Mouse (Mus musculus): ENCODE results near the gene Rnf40. TPM values are rescaled to one million over a fixed set of nuclear protein-coding genes. Genes with fewer than 3 reads are reported as not detected.
A peak's percentile ranks its signal among the peaks of the same experiment; 100 is the strongest.

Gene Rnf40
- 52.4 and 54.8 TPM in 2 replicates for total RNA-seq (2017)

DNA sequence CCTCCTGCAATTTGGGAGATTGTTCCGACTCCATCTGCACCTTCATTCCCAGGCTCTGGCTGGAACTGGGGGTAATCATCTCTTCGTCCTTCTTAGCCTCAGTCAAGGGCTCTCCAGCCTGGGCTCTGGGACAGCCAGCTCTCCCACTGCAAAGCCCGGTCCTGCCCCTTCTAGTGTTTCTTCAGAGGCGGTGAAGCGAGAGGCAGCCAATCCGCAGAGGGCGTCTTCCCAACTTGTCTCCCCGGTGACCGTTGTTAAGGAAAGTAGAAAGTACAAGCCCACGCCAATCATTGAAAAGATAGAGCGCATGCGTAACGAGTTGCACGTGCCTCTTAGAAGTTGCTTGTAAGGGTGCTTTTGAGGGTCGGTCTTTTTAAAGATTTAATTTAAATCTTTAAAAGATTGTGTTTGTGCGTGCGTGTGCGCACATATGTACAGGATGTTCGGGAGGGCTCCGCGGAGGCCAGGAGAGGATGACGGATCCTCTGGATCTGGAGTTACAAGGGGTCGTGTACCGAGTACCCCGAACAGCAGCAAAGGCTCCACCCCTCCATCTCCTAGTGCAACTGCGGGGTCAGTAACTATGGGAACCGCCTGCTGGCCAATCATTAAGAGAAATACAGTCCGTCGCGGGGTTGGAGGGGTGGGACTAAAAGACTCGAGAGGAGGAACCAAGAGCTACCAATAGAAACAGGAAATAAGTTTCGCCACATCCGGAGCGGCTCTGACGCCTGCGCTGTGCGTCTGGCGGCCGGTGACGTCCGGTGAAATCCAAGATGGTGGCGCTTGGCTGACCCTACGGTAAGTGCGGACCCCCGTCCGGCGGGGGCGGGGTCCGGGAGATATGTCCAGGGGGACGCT, at the start of gene Rnf40, which contains the start of gene Ccdc189:
Gene Rnf40 (plus strand): TSS at position 757 of the 861 bp plus-strand sequence.
Gene Ccdc189 (minus strand): TSS at position 585 of the 861 bp plus-strand sequence.
- peak; percentile 93 to 94 for ATAC-seq (replicated peaks in 1 of 2; ENCODE audit: insufficient read depth in 1 of 2, low FRiP score in 2 of 2, low TSS enrichment in 1 of 2, low read depth in 1 of 2, poor library complexity in 2 of 2, severe bottlenecking in 2 of 2)

GRCm38 (mm10) chr7:127541671-127542070, 46.9 kb upstream of the Rnf40 start:
- no peak for ATAC-seq (replicated peaks in 1 of 2; ENCODE audit: insufficient read depth in 1 of 2, low FRiP score in 2 of 2, low TSS enrichment in 1 of 2, low read depth in 1 of 2, poor library complexity in 2 of 2, severe bottlenecking in 2 of 2)

- no peak for ATAC-seq (replicated peaks in 1 of 2; ENCODE audit: insufficient read depth in 1 of 2, low FRiP score in 2 of 2, low TSS enrichment in 1 of 2, low read depth in 1 of 2, poor library complexity in 2 of 2, severe bottlenecking in 2 of 2)
Measured at GRCm38 (mm10) chr7:127549116-127549835, 39.3 kb upstream of the Rnf40 start.

- no peak for ATAC-seq (replicated peaks in 1 of 2; ENCODE audit: insufficient read depth in 1 of 2, low FRiP score in 2 of 2, low TSS enrichment in 1 of 2, low read depth in 1 of 2, poor library complexity in 2 of 2, severe bottlenecking in 2 of 2)
Measured at GRCm38 (mm10) chr7:127551558-127551957, 37.0 kb upstream of the Rnf40 start.

- no peak for ATAC-seq (replicated peaks in 1 of 2; ENCODE audit: insufficient read depth in 1 of 2, low FRiP score in 2 of 2, low TSS enrichment in 1 of 2, low read depth in 1 of 2, poor library complexity in 2 of 2, severe bottlenecking in 2 of 2)
Measured at GRCm38 (mm10) chr7:127560580-127560979, 28.0 kb upstream of the Rnf40 start.

- ATAC-seq (replicated peaks in 1 of 2; ENCODE audit: insufficient read depth in 1 of 2, low FRiP score in 2 of 2, low TSS enrichment in 1 of 2, low read depth in 1 of 2, poor library complexity in 2 of 2, severe bottlenecking in 2 of 2) = no peak
Measured at GRCm38 (mm10) chr7:127561340-127561858, 27.2 kb upstream of the Rnf40 start, which contains the start of gene Tmem265. TSS of gene Tmem265 (plus strand) at chr7:127561390.

GRCm38 (mm10) chr7:127564381-127565150, 24.0 kb upstream of the Rnf40 start:
- no peak for ATAC-seq (replicated peaks in 1 of 2; ENCODE audit: insufficient read depth in 1 of 2, low FRiP score in 2 of 2, low TSS enrichment in 1 of 2, low read depth in 1 of 2, poor library complexity in 2 of 2, severe bottlenecking in 2 of 2)

- ATAC-seq (replicated peaks in 1 of 2; ENCODE audit: insufficient read depth in 1 of 2, low FRiP score in 2 of 2, low TSS enrichment in 1 of 2, low read depth in 1 of 2, poor library complexity in 2 of 2, severe bottlenecking in 2 of 2) = peak; percentile 97 to 100
Measured at GRCm38 (mm10) chr7:127572895-127573471, 15.6 kb upstream of the Rnf40 start, which contains the start of gene Phkg2. TSS of gene Phkg2 (plus strand) at chr7:127573340.

GRCm38 (mm10) chr7:127573503-127574008, 15.0 kb upstream of the Rnf40 start:
- ATAC-seq (replicated peaks in 1 of 2; ENCODE audit: insufficient read depth in 1 of 2, low FRiP score in 2 of 2, low TSS enrichment in 1 of 2, low read depth in 1 of 2, poor library complexity in 2 of 2, severe bottlenecking in 2 of 2) = no peak

DNA sequence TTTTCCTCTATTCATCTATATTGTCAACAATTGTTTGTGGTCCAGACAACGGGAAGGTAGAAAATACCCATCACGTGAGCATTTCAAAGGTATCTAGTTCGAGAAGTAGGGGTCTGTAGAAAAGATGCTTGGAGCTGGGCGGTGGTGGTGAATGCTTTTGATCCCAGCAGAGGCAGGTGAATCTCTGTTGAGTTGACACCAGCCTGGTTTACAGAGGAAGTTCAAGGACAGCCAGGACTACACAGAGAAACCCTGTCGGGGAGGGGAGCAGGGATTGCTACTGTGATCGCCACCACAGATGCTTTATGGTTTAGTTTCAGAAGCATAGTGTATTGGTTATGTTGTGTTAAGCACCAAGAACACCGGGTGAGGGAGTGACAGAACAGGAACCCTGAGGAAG, 14.5 kb upstream of the Rnf40 start:
- ATAC-seq (replicated peaks in 1 of 2; ENCODE audit: insufficient read depth in 1 of 2, low FRiP score in 2 of 2, low TSS enrichment in 1 of 2, low read depth in 1 of 2, poor library complexity in 2 of 2, severe bottlenecking in 2 of 2) = no peak

GRCm38 (mm10) chr7:127583260-127583659, 5.3 kb upstream of the Rnf40 start:
- ATAC-seq (replicated peaks in 1 of 2; ENCODE audit: insufficient read depth in 1 of 2, low FRiP score in 2 of 2, low TSS enrichment in 1 of 2, low read depth in 1 of 2, poor library complexity in 2 of 2, severe bottlenecking in 2 of 2) = no peak

- ATAC-seq (replicated peaks in 1 of 2; ENCODE audit: insufficient read depth in 1 of 2, low FRiP score in 2 of 2, low TSS enrichment in 1 of 2, low read depth in 1 of 2, poor library complexity in 2 of 2, severe bottlenecking in 2 of 2) = peak; percentile 5 to 19; a peak in 1 of 4 replicates
Measured at GRCm38 (mm10) chr7:127585031-127585430, 3.5 kb upstream of the Rnf40 start.

GRCm38 (mm10) chr7:127586149-127586548, 2.4 kb upstream of the Rnf40 start:
- no peak for ATAC-seq (replicated peaks in 1 of 2; ENCODE audit: insufficient read depth in 1 of 2, low FRiP score in 2 of 2, low TSS enrichment in 1 of 2, low read depth in 1 of 2, poor library complexity in 2 of 2, severe bottlenecking in 2 of 2)

DNA sequence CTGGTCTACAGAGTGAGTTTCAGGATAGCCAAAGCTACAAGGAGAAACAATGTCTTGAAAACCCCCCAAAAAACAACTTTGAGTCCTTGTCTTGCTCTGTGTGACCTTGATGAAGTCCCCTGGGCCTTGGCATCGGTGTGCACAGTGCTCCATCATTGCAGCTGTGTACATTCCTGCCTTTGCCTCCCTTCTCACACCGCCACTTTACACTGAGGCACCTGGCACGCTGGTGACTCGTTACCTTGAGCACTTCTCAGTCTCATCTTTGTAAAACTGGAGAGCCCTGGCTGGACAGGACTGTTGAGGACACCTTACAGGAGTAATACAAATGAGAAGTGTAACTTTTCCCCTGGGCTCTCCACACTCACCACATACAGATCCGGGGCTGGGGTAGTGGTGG, 1.4 kb upstream of the Rnf40 start:
- no peak for ATAC-seq (replicated peaks in 1 of 2; ENCODE audit: insufficient read depth in 1 of 2, low FRiP score in 2 of 2, low TSS enrichment in 1 of 2, low read depth in 1 of 2, poor library complexity in 2 of 2, severe bottlenecking in 2 of 2)

- no peak for ATAC-seq (replicated peaks in 1 of 2; ENCODE audit: insufficient read depth in 1 of 2, low FRiP score in 2 of 2, low TSS enrichment in 1 of 2, low read depth in 1 of 2, poor library complexity in 2 of 2, severe bottlenecking in 2 of 2)
Measured at GRCm38 (mm10) chr7:127588901-127589300, 334 bp downstream of the Rnf40 start.

GRCm38 (mm10) chr7:127589637-127590036, 1.1 kb downstream of the Rnf40 start:
- ATAC-seq (replicated peaks in 1 of 2; ENCODE audit: insufficient read depth in 1 of 2, low FRiP score in 2 of 2, low TSS enrichment in 1 of 2, low read depth in 1 of 2, poor library complexity in 2 of 2, severe bottlenecking in 2 of 2) = no peak

GRCm38 (mm10) chr7:127591108-127591507, 2.5 kb downstream of the Rnf40 start:
- no peak for ATAC-seq (replicated peaks in 1 of 2; ENCODE audit: insufficient read depth in 1 of 2, low FRiP score in 2 of 2, low TSS enrichment in 1 of 2, low read depth in 1 of 2, poor library complexity in 2 of 2, severe bottlenecking in 2 of 2)
